Mouse (Mus musculus) left cerebral cortex, postnatal 25 days (tissue): ENCODE measurements at regions not wholly inside any gene's neighbourhood (a gene's known extent, or its start where the extent isn't known, plus 50 kb on each side); places are given as distances from the start of the nearest gene placed in this dataset.

Experiments used
- DNase-seq, 2 experiments: peaks; one replicate each; pipeline ENCODE4 v3.0.0; 2022; ENCODE audit warnings: low spot score in 2 of 2, mixed read lengths in 1 of 2
- intact Hi-C: fragments of 180-260 bp; cut with DNase I; formaldehyde crosslinking; loops from one replicate; pipeline ENCODE4 v1.15.1; 2025

- intact Hi-C loops: no loop called here
- DNase-seq: no peak
Observed at GRCm38 (mm10) chr13:5803540-5804380, 57.5 kb upstream of the Klf6 start.

GRCm38 (mm10) chr13:5804381-5804941 is 56.8 kb upstream of the Klf6 start:
- no peak for DNase-seq
- intact Hi-C loops: no loop called here

GRCm38 (mm10) chr13:5808380-5808779 is 52.9 kb upstream of the Klf6 start:
- no peak for DNase-seq
- intact Hi-C loops: no loop called here
